Mouse (Mus musculus) forebrain, embryonic 14.5 days (tissue): ENCODE data around the gene Gls2. TPM values are rescaled to one million over a fixed set of nuclear protein-coding genes. Genes with fewer than 3 reads are reported as not detected.

Source experiments
- ATAC-seq: fragments of 200-750 bp; cut with Nextera tagmentation; 2 replicates; pipeline ENCODE4 v1.8.0; 2017; ENCODE audit warnings: mild to moderate bottlenecking, moderate library complexity
- DNase-seq: peaks from one replicate; pipeline ENCODE4 v3.0.0-alpha.2; 2015; ENCODE audit warnings: low spot score
- H3K27ac ChIP-seq: fragments of 300-500 bp; sonication (generic); 2 replicates; pipeline ENCODE4 v1.5.1; 2014; ENCODE audit warnings: low read depth, mild to moderate bottlenecking, control low read depth, low read length, moderate library complexity
- H3K27me3 ChIP-seq: fragments of 300-500 bp; sonication (generic); replicated peaks from 2 replicates; pipeline ENCODE4 v1.6.1; 2014; ENCODE audit warnings: low read length, control low read depth, mixed read lengths; ENCODE audit not compliant: control insufficient read depth, insufficient read depth
- H3K36me3 ChIP-seq: fragments of 300-500 bp; sonication (generic); 2 replicates; pipeline ENCODE4 v1.6.1; 2014; ENCODE audit warnings: low read length, control low read depth; ENCODE audit not compliant: control insufficient read depth, insufficient read depth
- H3K4me1 ChIP-seq: fragments of 300-500 bp; sonication (generic); 2 replicates; pipeline ENCODE4 v1.6.1; 2014; ENCODE audit warnings: antibody characterized with exemption, low read length, control low read depth; ENCODE audit not compliant: control insufficient read depth, insufficient read depth
- H3K4me2 ChIP-seq: fragments of 300-500 bp; sonication (generic); 2 replicates; pipeline ENCODE4 v1.6.1; 2014; ENCODE audit warnings: mild to moderate bottlenecking, control low read depth, low read length
- H3K4me3 ChIP-seq: fragments of 300-500 bp; sonication (generic); 2 replicates; pipeline ENCODE4 v1.5.1; 2014; ENCODE audit warnings: low read depth, low read length, control low read depth
- H3K9ac ChIP-seq: fragments of 300-500 bp; sonication (generic); 2 replicates; pipeline ENCODE4 v1.6.1; 2014; ENCODE audit warnings: mild to moderate bottlenecking, low read length, control low read depth, moderate library complexity
- H3K9me3 ChIP-seq: fragments of 300-500 bp; sonication (generic); replicated peaks from 2 replicates; pipeline ENCODE4 v1.6.1; 2016; ENCODE audit warnings: low read length, control low read depth, mixed read lengths; ENCODE audit not compliant: control insufficient read depth
- WGBS: fragments of 180-500 bp; shearing (Covaris S2); extraction: QIAGEN DNeasy Blood & Tissue Kit; methylation state at CpG from one replicate; pipeline ENCODE4 v1.1.7; 2014; 5-methylcytosine and 5-hydroxymethylcytosine counted together
- polyA plus RNA-seq: library from polyadenylated mRNA; unstranded; fragments of >200 nt; fragmentation: Nextera tagmentation; extraction: Ambion mirVana; gene quantifications from 2 replicates; pipeline ENCODE4 v1.2.1, GENCODE M21; 2014

The Gls2 gene
- polyA plus RNA-seq, 1 experiment from 2014 or later, result 0.95 TPM

- ATAC-seq (peak; percentile 94), DNase-seq (peak; percentile 84)
- peak within 1 kb of the TSS; percentile 84 for H3K27ac ChIP-seq
- peak within 1 kb of the TSS; percentile 76 for H3K9ac ChIP-seq
- under 1% methylated on average over 48 of the region's 58 CpGs for WGBS
- no peaks in the 10 kb centered on the region for H3K4me1 ChIP-seq
- H3K36me3 ChIP-seq, result no peaks in the 10 kb centered on the region
- peak within 1 kb of the TSS; percentile 74 for H3K4me3 ChIP-seq
- H3K9me3 ChIP-seq, result no peaks in the 10 kb centered on the region
- peak within 1 kb of the TSS; percentile 67 for H3K4me2 ChIP-seq
- no peaks in the 10 kb centered on the region for H3K27me3 ChIP-seq
These were observed 37.6 kb downstream of the Gls2 start, which contains the start of gene Timeless for GRCm38 (mm10) chr10:128231697-128232419. Gene Timeless, plus strand, starts transcription at chr10:128232065.

DNA sequence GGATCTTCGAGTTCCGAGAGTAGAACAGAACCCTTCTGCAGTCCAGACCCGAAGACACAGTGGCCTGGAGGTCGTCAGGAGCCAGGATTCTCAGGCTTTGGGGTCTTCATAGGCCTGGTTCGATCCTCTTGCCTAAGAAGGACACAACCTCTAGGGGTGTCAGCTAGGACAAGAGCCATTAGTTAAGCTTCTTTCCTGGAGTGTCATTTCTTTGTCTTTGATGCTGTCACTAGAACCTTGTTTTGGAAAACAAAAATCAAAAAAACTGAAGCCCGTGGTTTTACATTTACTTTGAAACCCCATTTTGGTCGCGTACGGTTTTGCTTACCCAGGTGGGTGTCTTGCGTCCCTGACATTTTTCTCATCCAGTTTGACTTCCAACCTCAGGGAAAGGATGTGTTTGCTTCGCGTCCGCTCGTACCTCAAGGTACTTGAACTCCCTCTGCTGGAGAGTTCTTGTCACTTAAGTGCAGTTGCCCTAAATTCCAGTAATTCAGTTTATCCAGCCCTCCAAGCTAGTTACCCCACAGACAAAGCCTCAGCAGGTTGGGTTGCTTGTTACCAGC, 38.2 kb downstream of the Gls2 start:
- whole genome bisulfite sequencing, result under 1% methylated on average over 14 of the region's 14 CpGs
- ATAC-seq, result peak; percentile 27
- Histone ChIP-seq H3K36me3 (no peaks in the 10 kb centered on the region), H3K9ac (peak overlapping the region; percentile 76), H3K27me3 (no peaks in the 10 kb centered on the region), H3K27ac (peak overlapping the region; percentile 84), H3K4me1 (no peaks in the 10 kb centered on the region), H3K9me3 (no peaks in the 10 kb centered on the region), H3K4me2 (peak overlapping the region; percentile 67), H3K4me3 (peak overlapping the region; percentile 74)
- DNase-seq, result peak; percentile 92

DNA sequence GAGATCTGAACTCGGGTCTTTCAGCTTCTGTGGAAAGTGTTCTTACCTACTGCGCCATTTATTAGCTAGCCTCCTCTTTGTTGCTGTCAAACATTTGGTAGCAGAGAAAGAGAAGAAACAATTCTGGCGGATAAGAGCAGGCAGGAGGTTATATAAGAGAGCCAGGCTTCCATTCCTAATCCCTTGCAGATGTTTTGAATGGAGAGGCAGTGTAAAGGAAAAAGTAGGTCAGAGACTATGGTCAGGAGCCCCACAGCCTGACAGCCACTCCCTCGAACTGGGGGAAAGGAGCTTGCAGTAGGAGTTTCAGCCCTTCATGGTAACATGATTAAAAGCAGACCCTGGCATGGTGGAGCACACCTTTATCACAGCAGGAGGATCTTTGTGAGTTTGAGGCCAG, 42.1 kb downstream of the Gls2 start:
- H3K27ac ChIP-seq, result no peak overlapping the region
- no peak overlapping the region for H3K4me3 ChIP-seq
- 50% methylated on average over 4 of the region's 4 CpGs for WGBS
- H3K4me1 ChIP-seq, result no peaks in the 10 kb centered on the region
- ATAC-seq, result no peak
- no peaks in the 10 kb centered on the region for H3K9me3 ChIP-seq
- no peak overlapping the region for H3K4me2 ChIP-seq
- no peaks in the 10 kb centered on the region for H3K27me3 ChIP-seq
- no peak for DNase-seq
- peaks cover 14% of the 10 kb centered on the region for H3K36me3 ChIP-seq
- no peak overlapping the region for H3K9ac ChIP-seq

- ATAC-seq (no peak), DNase-seq (peak; percentile 19)
- H3K9ac ChIP-seq, result no peak overlapping the region
- WGBS, result 62% methylated on average over 15 of the region's 15 CpGs
- no peak overlapping the region for H3K4me2 ChIP-seq
- H3K9me3 ChIP-seq, result no peaks in the 10 kb centered on the region
- peaks cover 28% of the 10 kb centered on the region for H3K36me3 ChIP-seq
- no peaks in the 10 kb centered on the region for H3K4me1 ChIP-seq
- H3K27me3 ChIP-seq, result no peaks in the 10 kb centered on the region
- H3K4me3 ChIP-seq, result no peak overlapping the region
- H3K27ac ChIP-seq, result no peak overlapping the region
These were observed 43.7 kb downstream of the Gls2 start for GRCm38 (mm10) chr10:128237807-128238480.

GRCm38 (mm10) chr10:128239140-128239539, 44.9 kb downstream of the Gls2 start:
- no peaks in the 10 kb centered on the region for H3K27me3 ChIP-seq
- no peak overlapping the region for H3K9ac ChIP-seq
- H3K36me3 ChIP-seq, result peaks cover 38% of the 10 kb centered on the region
- ATAC-seq (no peak), DNase-seq (no peak)
- H3K27ac ChIP-seq, result no peak overlapping the region
- H3K4me1 ChIP-seq, result no peaks in the 10 kb centered on the region
- no peak overlapping the region for H3K4me2 ChIP-seq
- WGBS, result 93% methylated on average over 4 of the region's 4 CpGs
- no peak overlapping the region for H3K4me3 ChIP-seq
- H3K9me3 ChIP-seq, result no peaks in the 10 kb centered on the region

DNA sequence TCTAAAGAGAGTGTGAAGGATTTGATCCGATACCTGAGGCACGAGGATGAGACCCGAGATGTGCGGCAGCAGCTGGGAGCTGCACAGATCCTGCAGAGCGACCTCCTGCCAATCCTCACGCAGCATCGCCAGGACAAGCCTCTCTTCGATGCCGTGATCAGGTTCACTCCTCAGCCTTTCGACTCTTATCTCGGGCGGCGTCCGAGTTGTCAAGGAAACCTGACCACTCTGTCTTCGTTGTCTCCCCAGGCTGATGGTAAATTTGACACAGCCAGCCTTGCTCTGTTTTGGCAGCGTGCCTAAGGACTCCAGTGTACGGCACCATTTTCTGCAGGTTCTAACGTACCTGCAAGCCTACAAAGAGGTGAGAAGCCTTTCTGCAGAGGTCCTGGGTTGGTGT, 45.9 kb downstream of the Gls2 start:
- 95% methylated on average over 18 of the region's 18 CpGs for WGBS

DNA sequence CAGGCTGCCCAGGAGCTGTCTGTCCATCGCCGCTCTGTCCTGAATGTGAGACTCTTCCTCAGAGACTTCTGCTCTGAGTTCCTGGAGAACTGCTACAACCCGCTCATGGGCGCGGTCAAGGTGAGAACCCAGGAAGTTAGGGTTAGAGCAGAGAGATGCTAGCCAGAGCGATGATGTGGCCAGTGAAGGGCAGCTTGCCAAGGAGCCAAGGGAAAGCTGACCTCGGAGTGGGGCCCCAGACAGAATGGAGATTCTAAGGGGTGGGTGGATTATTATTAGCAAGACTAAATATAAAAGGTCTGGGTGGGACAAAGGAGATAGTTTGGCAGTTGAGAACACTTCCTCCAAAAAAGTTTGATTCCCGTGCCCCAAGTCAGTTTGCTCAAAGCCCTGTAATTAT, 49.0 kb downstream of the Gls2 start:
- no peaks in the 10 kb centered on the region for H3K27me3 ChIP-seq
- no peak for ATAC-seq
- no peaks in the 10 kb centered on the region for H3K4me1 ChIP-seq
- no peak for DNase-seq
- H3K36me3 ChIP-seq, result peaks cover 79% of the 10 kb centered on the region
- H3K9ac ChIP-seq, result no peak overlapping the region
- H3K4me3 ChIP-seq, result no peak overlapping the region
- no peaks in the 10 kb centered on the region for H3K9me3 ChIP-seq
- 97% methylated on average over 8 of the region's 8 CpGs for WGBS
- H3K4me2 ChIP-seq, result no peak overlapping the region
- no peak overlapping the region for H3K27ac ChIP-seq

More for the DNA sequence above, 45.9 kb downstream of the Gls2 start:
- H3K36me3 ChIP-seq, result peaks cover 48% of the 10 kb centered on the region
- no peaks in the 10 kb centered on the region for H3K4me1 ChIP-seq
- H3K4me2 ChIP-seq, result no peak overlapping the region
- DNase-seq (no peak), ATAC-seq (no peak)
- H3K9ac ChIP-seq, result no peak overlapping the region
- H3K4me3 ChIP-seq, result no peak overlapping the region
- H3K9me3 ChIP-seq, result no peaks in the 10 kb centered on the region
- no peak overlapping the region for H3K27ac ChIP-seq
- H3K27me3 ChIP-seq, result no peaks in the 10 kb centered on the region

DNA sequence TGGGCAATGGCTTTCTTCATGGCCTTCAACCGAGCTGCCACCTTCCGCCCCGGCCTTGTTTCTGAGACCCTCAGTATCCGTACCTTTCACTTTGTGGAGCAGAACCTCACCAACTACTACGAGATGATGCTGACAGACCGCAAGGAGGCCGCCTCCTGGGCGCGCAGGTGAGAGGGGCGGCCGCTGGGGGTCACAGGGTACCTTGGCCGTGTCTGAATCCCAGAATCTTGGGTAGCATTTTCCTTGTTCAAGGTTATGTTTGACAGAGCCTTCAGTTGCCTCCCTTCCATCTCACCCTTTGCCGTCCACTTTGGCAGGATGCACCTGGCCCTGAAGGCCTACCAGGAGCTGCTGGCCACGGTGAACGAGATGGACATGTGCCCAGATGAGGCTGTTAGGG, 49.9 kb downstream of the Gls2 start:
- peaks cover 88% of the 10 kb centered on the region for H3K36me3 ChIP-seq
- WGBS, result 94% methylated on average over 15 of the region's 15 CpGs

More for the DNA sequence above, 49.9 kb downstream of the Gls2 start:
- Histone ChIP-seq H3K27ac (no peak overlapping the region), H3K27me3 (no peaks in the 10 kb centered on the region), H3K9ac (no peak overlapping the region), H3K4me1 (no peaks in the 10 kb centered on the region), H3K4me2 (no peak overlapping the region), H3K9me3 (no peaks in the 10 kb centered on the region), H3K4me3 (no peak overlapping the region)
- ATAC-seq, result no peak
- DNase-seq, result no peak
